Mouse (Mus musculus): ENCODE measurements around the gene Xrcc5.

Gene Xrcc5

DNA sequence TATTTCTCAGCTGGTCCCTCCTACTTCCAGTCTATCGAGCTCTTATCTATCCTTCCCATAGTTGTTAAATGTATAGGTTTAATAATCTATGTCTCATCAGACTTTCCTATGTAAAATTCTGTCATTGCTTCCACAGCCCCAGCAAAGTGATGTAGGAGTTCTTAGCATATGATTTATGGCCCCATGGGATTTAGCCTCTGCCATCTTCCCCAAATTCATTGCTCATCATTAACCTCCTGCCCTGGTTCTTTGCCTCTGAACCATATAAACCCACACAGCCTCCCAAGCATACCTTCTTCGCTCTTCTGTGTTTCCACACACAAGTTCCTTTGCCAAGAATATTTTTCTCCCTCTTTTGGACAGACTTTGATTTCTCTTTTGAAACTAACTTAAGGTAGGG, 135.5 kb downstream of the Xrcc5 start:
- no peak for DNase-seq (ENCODE audit: low read depth, low spot score)

Data from CD4-positive helper T cell, adult 2 months (primary cell).